Mouse (Mus musculus) gastrocnemius, postnatal 25 days (tissue): ENCODE data around the gene Fndc3c1. TPM values are rescaled to one million over a fixed set of nuclear protein-coding genes. Genes with fewer than 3 reads are reported as not detected.
"Not testable (repeated sequence)": the region's sequence is repeated elsewhere in the genome, so short reads cannot be mapped to it uniquely, and the experiment has no call there.

Experiments
- DNase-seq: peaks from one replicate; pipeline ENCODE4 v3.0.0; 2022
- long read RNA-seq, 2 experiments: library from polyadenylated mRNA; stranded (forward); transcript quantifications; one replicate each; pipeline ENCODE4 v2.0.0; 2021
- microRNA-seq, 2 experiments: library from miRNA; unstranded; fragments of <30 nt; microRNA quantifications; one replicate each; pipeline ENCODE4 v1.2.0; 2021; ENCODE audit warnings: borderline replicate concordance in 2 of 2
- total RNA-seq, 2 experiments: library from RNA; stranded (reverse); gene quantifications; 1 replicate in 1 of 2; 2 replicates in 1 of 2; pipeline ENCODE4 v1.2.3; 2021

Fndc3c1 gene
- total RNA-seq = 1 to 10 TPM; 1.7 to 1.8 TPM
- long read RNA-seq, experiment 1 = 0 reads
- long read RNA-seq, experiment 2, partial matches to known transcripts = 0 of 1 reads
- long read RNA-seq, experiment 2, other reads (novel, unspliced or antisense) = 1 of 1 reads

GRCm38 (mm10) chrX:106485101-106485651 is at the start of gene Fndc3c1:
Gene Fndc3c1 (minus strand): TSS chrX:106485401.
- peak; percentile 12 for DNase-seq

GRCm38 (mm10) chrX:106486451-106486850 is 1.2 kb upstream of the Fndc3c1 start:
- DNase-seq = no peak

- DNase-seq = no peak
Observed at GRCm38 (mm10) chrX:106485671-106486070, 470 bp upstream of the Fndc3c1 start.

- DNase-seq = not testable (repeated sequence)
Observed at GRCm38 (mm10) chrX:106479891-106480290, 5.3 kb downstream of the Fndc3c1 start.

- DNase-seq = no peak
Observed at GRCm38 (mm10) chrX:106385304-106385703, 99.9 kb downstream of the Fndc3c1 start.

- DNase-seq = no peak
Observed at GRCm38 (mm10) chrX:106380608-106381007, 104.6 kb downstream of the Fndc3c1 start.

Small RNA genes lying within 50 kb of the gene (microRNA-seq; reads per million reads assigned to microRNA genes)
- gene Gm27428 = 0 reads per million in 2 experiments

Other genes with a start within 250 kb of the Fndc3c1 start
- under 1 TPM in 1 of 2 experiments, not detected in 1; 0.08 TPM for gene Fnd3c2, start 230.0 kb downstream of the Fndc3c1 start, total RNA-seq
- not detected for gene Gm5127, start 97.8 kb upstream of the Fndc3c1 start, total RNA-seq
- under 1 TPM; 0.43 to 0.94 TPM for gene Cysltr1, start 118.3 kb upstream of the Fndc3c1 start, total RNA-seq